8 mouse cellular contexts compared by ENCODE assay signal in the genomic region with DNA sequence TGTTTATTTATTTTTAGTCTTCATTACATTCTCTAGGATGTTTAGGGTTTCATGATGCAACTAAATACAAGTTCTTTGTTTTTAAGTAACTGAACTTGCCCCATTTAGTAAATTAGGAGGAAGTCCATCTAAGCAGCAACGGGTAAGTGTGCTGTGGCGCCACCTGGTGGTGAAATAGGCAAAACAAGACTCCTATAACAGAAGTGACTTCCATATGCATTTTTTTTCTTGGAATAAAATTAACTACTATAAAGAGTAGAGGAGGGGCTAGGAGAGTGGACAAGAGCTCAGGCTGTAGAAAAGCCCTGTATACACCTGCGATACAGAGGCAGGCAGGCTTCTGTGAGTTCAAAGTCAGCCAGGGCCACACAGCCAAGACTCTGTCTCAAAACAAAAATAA. TPM values are rescaled to one million over a fixed set of nuclear protein-coding genes. Genes with fewer than 3 reads are reported as not detected.
DNase-seq lines count a peak whose midpoint lies in the region; ATAC-seq and TF ChIP-seq lines count a peak whose summit lies in the region.

No protein-coding gene starts in this region.

- no peaks in the 10 kb centered on the region for H3K79me2 ChIP-seq in CH12.LX (replicated peaks; ENCODE audit: control insufficient read depth, extremely low read depth, insufficient read depth, poor library complexity, severe bottlenecking)

- H3K36me3 ChIP-seq in CH12.LX (replicated peaks in 1 of 2; ENCODE audit: control insufficient read depth in 1 of 2, insufficient read depth in 1 of 2, low read length in 1 of 2), result no peaks in the 10 kb centered on the region
- H3K36me3 ChIP-seq in lung, postnatal 0 days (ENCODE audit: insufficient read depth, low read length), result no peaks in the 10 kb centered on the region

- no peak overlapping the region for H3K4me2 ChIP-seq in CH12.LX (ENCODE audit: insufficient read depth, low read depth, poor library complexity, severe bottlenecking)
- H3K4me2 ChIP-seq in lung, postnatal 0 days (replicated peaks; ENCODE audit: low read depth, low read length), result no peak overlapping the region

- dilution Hi-C loops in CH12.LX (cut with MboI; ENCODE audit: extremely low pct_ligation_motif_present, extremely low pct_unique_long_range_greater_than_20kb, low sequenced_read_pairs), result no loop called here

- 25% methylated on average over 3 of the region's 3 CpGs for WGBS in lung, postnatal 0 days

- H3K27me3 ChIP-seq in CH12.LX (replicated peaks), result no peaks in the 10 kb centered on the region
- no peaks in the 10 kb centered on the region for H3K27me3 ChIP-seq in lung, postnatal 0 days (replicated peaks; ENCODE audit: insufficient read depth, low read length)

- no peaks in the 10 kb centered on the region for H3K9me3 ChIP-seq in CH12.LX (replicated peaks; ENCODE audit: low read length)
- H3K9me3 ChIP-seq in lung, postnatal 0 days (ENCODE audit: low read length), result no peaks in the 10 kb centered on the region

- TF ChIP-seq POLR2A in CH12.LX (IDR thresholded peaks at IDR 0.05; ENCODE audit: low read depth, low read length), result no peak

- H3K4me1 ChIP-seq in CH12.LX (ENCODE audit: control insufficient read depth in 1 of 2, insufficient read depth in 2 of 2), result no peaks in the 10 kb centered on the region
- H3K4me1 ChIP-seq in lung, postnatal 0 days (ENCODE audit: insufficient read depth, low read depth, low read length), result no peaks in the 10 kb centered on the region

- H3K4me3 ChIP-seq in CH12.LX (replicated peaks in 1 of 3; ENCODE audit: low read depth in 2 of 3, low read length in 2 of 3, poor library complexity in 1 of 3), result no peak overlapping the region
- no peak overlapping the region for H3K4me3 ChIP-seq in lung, postnatal 0 days (ENCODE audit: low read depth, low read length)

- in situ Hi-C loops in CH12.LX (cut with MboI; ENCODE audit: low pct_ligation_motif_present, low pct_unique_long_range_greater_than_20kb, low sequenced_read_pairs), result no loop called here

- no peak overlapping the region for H3K9ac ChIP-seq in CH12.LX (ENCODE audit: insufficient read depth, low read depth)
- H3K9ac ChIP-seq in lung, postnatal 0 days (replicated peaks; ENCODE audit: low read depth), result no peak overlapping the region

- peak; percentile 77 for DNase-seq in CH12.LX (ENCODE audit: extremely low read depth)
- peak; percentile 69 to 89 for DNase-seq in adrenal gland, adult (ENCODE audit: inconsistent age in 2 of 2, low spot score in 1 of 2)
- peak; percentile 79 for DNase-seq in embryo, embryonic 11 days
- peak; percentile 68 for DNase-seq in heart, adult 8-10 months (ENCODE audit: low spot score)
- DNase-seq in layer of hippocampus, adult 8-10 months (ENCODE audit: low spot score in 2 of 2), result peak; percentile 44 to 85
- peak; percentile 87 for DNase-seq in lung, postnatal 0 days (ENCODE audit: low spot score)
- peak; percentile 82 to 84 for DNase-seq in right cerebral cortex, adult 2 months (ENCODE audit: low spot score in 2 of 2)
- peak; percentile 47 for DNase-seq in urinary bladder, postnatal 10 days (ENCODE audit: low spot score)

- TF ChIP-seq CTCF in CH12.LX (conservative IDR thresholded peaks at IDR 0.05 in 1 of 2, IDR thresholded peaks at IDR 0.05 in 1 of 2; ENCODE audit: low read depth in 2 of 2, low read length in 2 of 2), result peak; percentile 47 to 87
- peak; percentile 85 for TF ChIP-seq CTCF in lung, postnatal 0 days (IDR thresholded peaks at IDR 0.05)

- peak; percentile 66 for TF ChIP-seq RAD21 in CH12.LX (IDR thresholded peaks at IDR 0.05; ENCODE audit: low read depth, low read length)

- peak; percentile 30; the same call in 1 of the 2 replicates for ATAC-seq in lung, postnatal 0 days

- TF ChIP-seq EP300 in CH12.LX (IDR thresholded peaks at IDR 0.05; ENCODE audit: low read length), result no peak
- TF ChIP-seq EP300 in lung, postnatal 0 days (IDR thresholded peaks at IDR 0.05), result no peak

- no peak overlapping the region for H3K27ac ChIP-seq in CH12.LX (ENCODE audit: insufficient read depth, low read depth)
- H3K27ac ChIP-seq in lung, postnatal 0 days (ENCODE audit: low read length), result no peak overlapping the region

TF ChIP-seq in CH12.LX, 34 proteins besides CTCF, POLR2A, EP300 and RAD21:
- no peak for TF ChIP-seq UBTF (IDR thresholded peaks at IDR 0.05; ENCODE audit: low read depth, low read length)
- peak; percentile 89 for TF ChIP-seq SMC3 (IDR thresholded peaks at IDR 0.05; ENCODE audit: low read depth, low read length)
- TF ChIP-seq NRF1 (IDR thresholded peaks at IDR 0.05; ENCODE audit: low read depth, low read length), result no peak
- peak; percentile 17; the same call in 1 of the 2 replicates for TF ChIP-seq ZC3H11A (IDR thresholded peaks at IDR 0.05; ENCODE audit: low read depth, low read length)
- peak; percentile 26; the same call in 1 of the 2 replicates for TF ChIP-seq ZNF384 (IDR thresholded peaks at IDR 0.05; ENCODE audit: low read depth, low read length)

RNA-seq across cellular contexts. Expression of a gene that starts 15.5 kb away (rescaled TPM):
- total RNA-seq in CH12.LX (2012; rRNA removed) (9.9 and 15.3 TPM in 2 replicates), CH12.LX (2014; rRNA removed) (19.1 and 23.9 TPM in 2 replicates)
- 21.2 and 26.0 TPM in 2 replicates for polyA plus RNA-seq in CH12.LX (2012; ENCODE audit: insufficient read length, low read depth)
- total RNA-seq in heart, adult 8-10 months (2022), result 100 to 1,000 TPM in 2 of 4 experiments, 10 to 100 TPM in 2; 90.6 to 125 (median 103) TPM
- total RNA-seq in layer of hippocampus, adult 8-10 months (2022), result 10 to 100 TPM; 28.6 to 37.8 (median 30.5) TPM
- polyA plus RNA-seq in lung, postnatal 0 days (2015; fragmentation: Nextera tagmentation; extraction: Ambion mirVana), result 87.1 and 94.8 TPM in 2 replicates

RNA-seq across cellular contexts. Expression of a gene that starts 34.2 kb away (rescaled TPM):
- 346 and 491 TPM in 2 replicates for total RNA-seq in CH12.LX (2012; rRNA removed)
- 359 and 397 TPM in 2 replicates for total RNA-seq in CH12.LX (2014; rRNA removed)
- polyA plus RNA-seq in CH12.LX (2012; ENCODE audit: insufficient read length, low read depth), result 853 and 911 TPM in 2 replicates
- 100 to 1,000 TPM; 147 to 166 (median 155) TPM for total RNA-seq in heart, adult 8-10 months (2022)
- total RNA-seq in layer of hippocampus, adult 8-10 months (2022), result 100 to 1,000 TPM; 391 to 465 (median 433) TPM
- polyA plus RNA-seq in lung, postnatal 0 days (2015; fragmentation: Nextera tagmentation; extraction: Ambion mirVana), result 116 and 164 TPM in 2 replicates
